Mouse (Mus musculus): Measurements from ENCODE around the gene Tmem28. TPM values are rescaled to one million over a fixed set of nuclear protein-coding genes. Genes with fewer than 3 reads are reported as not detected.

The Tmem28 gene
- polyA plus RNA-seq, 2 experiments: 0.01 TPM; not detected in 1

DNA sequence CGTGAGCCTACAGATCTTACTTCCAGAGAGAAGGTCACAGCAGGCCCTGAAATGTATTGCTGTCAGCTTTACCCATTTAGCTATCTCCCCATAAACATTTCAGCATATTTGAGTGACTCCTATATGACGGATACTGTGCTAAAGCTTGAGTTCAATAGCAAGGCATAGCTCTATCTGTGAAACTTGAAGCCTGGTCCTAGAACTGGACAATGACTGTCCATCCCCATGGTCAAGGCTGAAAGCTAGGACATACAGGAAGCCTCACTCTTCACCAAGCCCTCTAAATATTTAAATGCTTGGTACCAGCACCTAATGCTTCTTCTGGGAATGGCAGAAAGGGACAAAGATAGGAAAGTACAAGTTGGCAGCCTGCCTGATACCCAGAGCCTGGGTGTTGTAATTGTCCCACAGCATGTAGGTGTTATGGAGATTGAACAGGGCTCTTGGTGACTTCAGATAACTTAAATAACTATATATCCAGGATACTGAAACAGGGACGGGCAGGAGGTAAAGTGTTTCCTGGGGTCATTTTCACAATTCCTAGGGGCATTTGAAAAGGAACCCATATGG, 51.9 kb downstream of the Tmem28 start:
- DNase-seq (ENCODE audit: low read depth in 3 of 3, low spot score in 3 of 3) (no peak), ATAC-seq (ENCODE audit: insufficient read depth) (no peak)
- H3K4me3 ChIP-seq (ENCODE audit: insufficient read depth in 1 of 2, low read depth in 2 of 2, low read length in 2 of 2): no peak overlapping the region
- no peaks in the 10 kb centered on the region for H3K36me3 ChIP-seq (replicated peaks; ENCODE audit: control insufficient read depth, insufficient read depth, low read depth)
- no peak overlapping the region for H3K4me2 ChIP-seq (ENCODE audit: low read depth)
- no peak overlapping the region for H3K9ac ChIP-seq (replicated peaks)
- no peaks in the 10 kb centered on the region for H3K4me1 ChIP-seq (replicated peaks; ENCODE audit: control insufficient read depth in 2 of 2, insufficient read depth in 2 of 2, low read length in 1 of 2)
- no peaks in the 10 kb centered on the region for H3K9me3 ChIP-seq (ENCODE audit: control insufficient read depth, low read length)
- no peaks in the 10 kb centered on the region for H3K27me3 ChIP-seq (ENCODE audit: control insufficient read depth, insufficient read depth, low read length)
- H3K27ac ChIP-seq: no peak overlapping the region
- 49% methylated on average over 3 of the region's 3 CpGs for WGBS (ENCODE audit: insufficient replicate concordance)
- TF ChIP-seq EP300 (IDR thresholded peaks at IDR 0.05; ENCODE audit: low read depth) (no peak), CTCF (IDR thresholded peaks at IDR 0.05; ENCODE audit: low read depth) (no peak)

DNA sequence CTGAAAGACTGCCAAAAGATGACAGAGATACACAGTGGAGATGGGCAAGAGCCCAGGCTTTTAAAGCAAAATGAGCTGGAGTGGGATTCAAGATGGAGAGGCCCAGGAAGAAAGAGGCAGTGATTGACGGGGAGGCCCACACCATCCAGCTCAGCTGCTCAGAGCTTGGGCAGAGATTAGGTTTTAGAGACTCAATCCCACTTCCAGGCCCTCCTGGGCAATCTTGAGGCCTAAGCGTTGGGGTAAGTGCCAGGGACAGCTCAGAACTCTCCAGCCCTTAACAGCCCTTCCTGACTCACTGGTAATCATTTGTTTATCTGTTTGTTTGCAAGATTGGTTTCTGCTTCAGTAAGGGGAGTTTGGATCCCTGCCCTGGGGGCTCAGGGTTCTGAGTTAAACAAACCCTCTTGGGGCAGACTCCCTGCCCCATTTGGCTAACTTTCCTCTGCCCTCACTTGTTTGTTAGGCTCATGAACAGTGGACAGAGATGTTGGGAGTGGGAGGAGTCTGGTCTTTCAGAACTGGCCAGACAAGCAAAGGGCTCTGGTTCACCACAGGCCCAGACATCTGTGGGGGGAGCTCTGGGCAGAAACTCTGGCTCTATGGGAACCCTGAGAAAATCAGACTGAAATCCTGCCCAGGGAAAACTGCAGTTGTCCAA, 52.6 kb downstream of the Tmem28 start:
- Histone ChIP-seq H3K4me3 (ENCODE audit: insufficient read depth in 1 of 2, low read depth in 2 of 2, low read length in 2 of 2) (no peak overlapping the region), H3K9me3 (ENCODE audit: control insufficient read depth, low read length) (no peaks in the 10 kb centered on the region), H3K27ac (no peak overlapping the region), H3K4me1 (replicated peaks; ENCODE audit: control insufficient read depth in 2 of 2, insufficient read depth in 2 of 2, low read length in 1 of 2) (no peaks in the 10 kb centered on the region), H3K4me2 (ENCODE audit: low read depth) (no peak overlapping the region), H3K9ac (replicated peaks) (no peak overlapping the region), H3K27me3 (ENCODE audit: control insufficient read depth, insufficient read depth, low read length) (no peaks in the 10 kb centered on the region), H3K36me3 (replicated peaks; ENCODE audit: control insufficient read depth, insufficient read depth, low read depth) (no peaks in the 10 kb centered on the region)
- WGBS (ENCODE audit: insufficient replicate concordance): 41% methylated on average over 2 of the region's 2 CpGs
- TF ChIP-seq CTCF (IDR thresholded peaks at IDR 0.05; ENCODE audit: low read depth): no peak
- no peak for TF ChIP-seq EP300 (IDR thresholded peaks at IDR 0.05; ENCODE audit: low read depth)
- ATAC-seq (ENCODE audit: insufficient read depth) (no peak), DNase-seq (ENCODE audit: low read depth in 3 of 3, low spot score in 3 of 3) (no peak)

DNA sequence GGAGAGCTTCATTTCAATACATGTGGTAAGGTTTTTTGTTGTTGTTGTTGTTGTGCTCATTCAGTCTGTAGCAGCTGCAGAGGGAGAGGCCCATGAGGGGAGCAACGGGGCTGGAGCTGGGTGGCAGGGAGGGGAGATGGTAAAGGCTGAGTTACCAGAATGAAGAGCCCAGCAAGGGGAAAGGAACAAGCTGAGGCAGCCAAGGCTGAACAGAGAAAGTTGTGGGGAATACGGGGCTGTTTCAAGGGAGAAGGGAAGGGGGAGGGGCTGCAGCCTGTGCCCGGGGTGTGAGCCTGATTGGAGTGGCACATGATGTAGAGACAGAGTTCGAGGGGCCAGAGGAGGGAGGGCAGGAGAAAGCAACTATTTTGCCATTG, 53.1 kb downstream of the Tmem28 start:
- H3K4me1 ChIP-seq (replicated peaks; ENCODE audit: control insufficient read depth in 2 of 2, insufficient read depth in 2 of 2, low read length in 1 of 2): no peaks in the 10 kb centered on the region

DNA sequence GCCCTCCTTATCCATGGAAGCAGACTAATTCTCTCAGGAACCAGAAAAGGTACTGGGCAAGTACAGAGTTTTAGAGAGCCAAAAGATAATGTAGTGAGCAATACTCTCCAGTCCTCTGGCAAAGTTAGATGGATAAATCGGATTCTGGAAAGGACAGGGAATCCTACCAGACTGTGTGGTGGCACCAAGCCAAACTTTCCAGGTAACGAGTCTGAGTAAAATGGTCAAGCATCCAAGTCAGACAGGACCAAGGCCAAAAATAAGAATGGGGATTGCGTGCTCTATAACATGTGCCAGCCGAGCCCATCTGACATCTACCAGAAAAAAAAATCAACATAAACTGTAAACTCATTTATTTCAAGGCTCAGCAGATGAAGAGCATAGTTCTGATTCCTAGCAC, 56.0 kb downstream of the Tmem28 start:
- Histone ChIP-seq H3K9ac (replicated peaks) (no peak overlapping the region), H3K4me1 (replicated peaks; ENCODE audit: control insufficient read depth in 2 of 2, insufficient read depth in 2 of 2, low read length in 1 of 2) (no peaks in the 10 kb centered on the region), H3K27ac (no peak overlapping the region), H3K36me3 (replicated peaks; ENCODE audit: control insufficient read depth, insufficient read depth, low read depth) (no peaks in the 10 kb centered on the region), H3K4me2 (ENCODE audit: low read depth) (no peak overlapping the region), H3K4me3 (ENCODE audit: insufficient read depth in 1 of 2, low read depth in 2 of 2, low read length in 2 of 2) (no peak overlapping the region), H3K27me3 (ENCODE audit: control insufficient read depth, insufficient read depth, low read length) (no peaks in the 10 kb centered on the region; the same call in 1 of the 2 replicates), H3K9me3 (ENCODE audit: control insufficient read depth, low read length) (no peaks in the 10 kb centered on the region)
- WGBS (ENCODE audit: insufficient replicate concordance): 70% methylated on average over 4 of the region's 4 CpGs
- ATAC-seq (ENCODE audit: insufficient read depth) (no peak), DNase-seq (ENCODE audit: low read depth in 3 of 3, low spot score in 3 of 3) (no peak)
- TF ChIP-seq EP300 (IDR thresholded peaks at IDR 0.05; ENCODE audit: low read depth) (no peak), CTCF (IDR thresholded peaks at IDR 0.05; ENCODE audit: low read depth) (no peak)

More for the DNA sequence above, 53.1 kb downstream of the Tmem28 start:
- Histone ChIP-seq H3K36me3 (replicated peaks; ENCODE audit: control insufficient read depth, insufficient read depth, low read depth) (no peaks in the 10 kb centered on the region), H3K27me3 (ENCODE audit: control insufficient read depth, insufficient read depth, low read length) (no peaks in the 10 kb centered on the region), H3K9me3 (ENCODE audit: control insufficient read depth, low read length) (no peaks in the 10 kb centered on the region), H3K27ac (no peak overlapping the region), H3K9ac (replicated peaks) (no peak overlapping the region), H3K4me3 (ENCODE audit: insufficient read depth in 1 of 2, low read depth in 2 of 2, low read length in 2 of 2) (no peak overlapping the region), H3K4me2 (ENCODE audit: low read depth) (no peak overlapping the region)
- no peak for ATAC-seq (ENCODE audit: insufficient read depth)
- no peak for TF ChIP-seq EP300 (IDR thresholded peaks at IDR 0.05; ENCODE audit: low read depth)
- no peak for TF ChIP-seq CTCF (IDR thresholded peaks at IDR 0.05; ENCODE audit: low read depth)
- 26% methylated on average over 4 of the region's 4 CpGs for WGBS (ENCODE audit: insufficient replicate concordance)
- no peak for DNase-seq (ENCODE audit: low read depth in 3 of 3, low spot score in 3 of 3)

- TF ChIP-seq CTCF (IDR thresholded peaks at IDR 0.05; ENCODE audit: low read depth): no peak
- Histone ChIP-seq H3K27ac (no peak overlapping the region), H3K27me3 (ENCODE audit: control insufficient read depth, insufficient read depth, low read length) (no peaks in the 10 kb centered on the region; the same call in 1 of the 2 replicates), H3K36me3 (replicated peaks; ENCODE audit: control insufficient read depth, insufficient read depth, low read depth) (no peaks in the 10 kb centered on the region), H3K9ac (replicated peaks) (no peak overlapping the region), H3K4me2 (ENCODE audit: low read depth) (no peak overlapping the region), H3K4me1 (replicated peaks; ENCODE audit: control insufficient read depth in 2 of 2, insufficient read depth in 2 of 2, low read length in 1 of 2) (no peaks in the 10 kb centered on the region), H3K9me3 (ENCODE audit: control insufficient read depth, low read length) (no peaks in the 10 kb centered on the region), H3K4me3 (ENCODE audit: insufficient read depth in 1 of 2, low read depth in 2 of 2, low read length in 2 of 2) (no peak overlapping the region)
- WGBS (ENCODE audit: insufficient replicate concordance): 63% methylated on average over 2 of the region's 2 CpGs
- ATAC-seq (ENCODE audit: insufficient read depth) (no peak), DNase-seq (ENCODE audit: low read depth in 3 of 3, low spot score in 3 of 3) (no peak)
Measured at GRCm38 (mm10) chrX:99883396-99883795, 62.6 kb downstream of the Tmem28 start.

Other genes starting within 250 kb of the Tmem28 start
- 0.74 and 0.75 TPM in 2 replicates for gene Eda, start 154.6 kb downstream of the Tmem28 start, polyA plus RNA-seq (2012; rRNA removed)
- 0.52 and 0.71 TPM in 2 replicates for gene Eda, start 154.6 kb downstream of the Tmem28 start, polyA plus RNA-seq (2014; fragmentation: Nextera tagmentation; extraction: Ambion mirVana)